Mouse (Mus musculus): ENCODE results near the gene Il4. TPM values are rescaled to one million over a fixed set of nuclear protein-coding genes. Genes with fewer than 3 reads are reported as not detected.
A peak's percentile ranks its signal among the peaks of the same experiment; 100 is the strongest.

The Il4 gene
- total RNA-seq (2021), result not detected
- long read RNA-seq, experiment 1, result 0 reads
- long read RNA-seq, experiment 2, result 0 reads

DNA sequence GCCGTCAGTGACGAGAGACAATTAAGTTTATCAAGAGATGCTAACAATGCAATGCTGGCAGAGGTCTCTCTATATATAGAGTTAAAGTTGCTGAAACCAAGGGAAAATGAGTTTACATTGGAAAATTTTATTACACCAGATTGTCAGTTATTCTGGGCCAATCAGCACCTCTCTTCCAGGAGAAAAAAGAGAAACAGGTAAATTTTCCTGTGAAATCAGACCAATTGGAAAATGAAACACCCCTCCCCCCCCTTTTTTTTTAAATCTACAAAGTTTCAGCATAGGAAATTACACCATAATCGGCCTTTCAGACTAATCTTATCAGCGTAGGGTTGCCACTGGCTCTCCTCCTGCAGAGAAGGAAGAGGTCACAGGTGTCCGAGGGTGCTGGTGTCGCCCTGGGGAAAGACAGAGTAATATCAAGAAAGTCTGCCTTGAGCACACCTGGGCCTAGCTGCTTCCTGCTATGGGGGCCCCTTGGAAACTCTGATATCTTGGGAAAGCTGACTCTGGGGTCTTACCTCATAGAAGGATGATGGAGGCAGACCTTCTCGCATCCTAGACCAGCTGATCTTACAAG is at the start of gene Il4:
Gene Il4, minus strand, starts transcription at position 51 of the 580 bp plus-strand sequence.
- intact Hi-C loops (cut with DNase I), result no loop called here
- DNase-seq (ENCODE audit: low spot score in 2 of 2), result no peak

- intact Hi-C loops (cut with DNase I), result no loop called here
- DNase-seq (ENCODE audit: low spot score in 2 of 2), result peak in 1 of 2 experiments; percentile 11
These were observed 45.6 kb upstream of the Il4 start for GRCm38 (mm10) chr11:53664091-53664490.

- peak; percentile 31 to 54 for DNase-seq (ENCODE audit: low spot score in 2 of 2)
- intact Hi-C loops (cut with DNase I), result no loop called here
These were observed 44.6 kb upstream of the Il4 start for GRCm38 (mm10) chr11:53662794-53663674.

GRCm38 (mm10) chr11:53657828-53658227 is 39.4 kb upstream of the Il4 start:
- DNase-seq (ENCODE audit: low spot score in 2 of 2), result peak in 1 of 2 experiments; percentile 20
- intact Hi-C loops (cut with DNase I), result no loop called here

- no peak for DNase-seq (ENCODE audit: low spot score in 2 of 2)
- intact Hi-C loops (cut with DNase I), result no loop called here
These were observed 38.9 kb upstream of the Il4 start for GRCm38 (mm10) chr11:53657381-53657780.

- intact Hi-C loops (cut with DNase I), result no loop called here
- no peak for DNase-seq (ENCODE audit: low spot score in 2 of 2)
These were observed 38.2 kb upstream of the Il4 start for GRCm38 (mm10) chr11:53656558-53657202.

- intact Hi-C loops (cut with DNase I), result no loop called here
- peak in 1 of 2 experiments; percentile 47 for DNase-seq (ENCODE audit: low spot score in 2 of 2)
These were observed 36.6 kb upstream of the Il4 start for GRCm38 (mm10) chr11:53655043-53655442.

DNA sequence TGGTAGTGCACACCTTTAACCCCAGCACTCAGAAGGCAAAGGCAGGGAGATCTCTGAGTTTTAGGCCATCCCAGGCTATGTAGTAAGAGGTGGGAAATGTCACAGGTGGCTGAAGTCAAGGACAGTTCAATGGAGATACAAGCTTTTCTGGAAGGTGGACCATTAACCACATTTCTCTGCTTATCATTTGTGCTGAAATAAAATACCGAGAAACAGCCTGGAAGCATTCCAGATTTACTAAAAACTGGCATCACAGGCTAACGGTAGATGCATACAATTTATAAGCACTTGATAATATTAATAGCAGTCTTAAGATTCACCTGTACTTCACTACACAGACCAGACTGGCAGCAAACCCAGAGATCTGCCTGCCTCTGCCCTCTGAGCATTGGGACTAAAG is 34.0 kb upstream of the Il4 start:
- no peak for DNase-seq (ENCODE audit: low spot score in 2 of 2)
- intact Hi-C loops (cut with DNase I), result no loop called here

DNA sequence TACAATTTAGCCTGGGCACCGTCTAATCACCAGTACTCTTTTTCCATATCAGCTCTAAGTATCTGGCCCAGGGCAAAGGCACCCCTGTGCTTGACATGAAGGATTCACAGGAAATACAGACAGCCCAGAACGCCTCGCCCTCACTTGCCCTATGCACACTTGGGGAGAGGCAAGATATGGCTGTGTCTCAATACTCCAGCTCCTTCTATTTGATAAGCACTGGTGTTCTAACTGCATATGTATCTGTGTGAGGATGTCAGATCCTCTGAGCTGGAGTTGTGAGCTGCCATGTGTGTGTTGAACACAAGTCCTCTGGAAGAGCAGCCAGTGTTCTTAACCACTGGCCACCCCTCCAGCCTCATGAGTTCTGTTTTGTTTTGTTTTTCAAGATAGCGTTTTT is 33.0 kb upstream of the Il4 start:
- DNase-seq (ENCODE audit: low spot score in 2 of 2), result no peak
- intact Hi-C loops (cut with DNase I), result no loop called here

DNA sequence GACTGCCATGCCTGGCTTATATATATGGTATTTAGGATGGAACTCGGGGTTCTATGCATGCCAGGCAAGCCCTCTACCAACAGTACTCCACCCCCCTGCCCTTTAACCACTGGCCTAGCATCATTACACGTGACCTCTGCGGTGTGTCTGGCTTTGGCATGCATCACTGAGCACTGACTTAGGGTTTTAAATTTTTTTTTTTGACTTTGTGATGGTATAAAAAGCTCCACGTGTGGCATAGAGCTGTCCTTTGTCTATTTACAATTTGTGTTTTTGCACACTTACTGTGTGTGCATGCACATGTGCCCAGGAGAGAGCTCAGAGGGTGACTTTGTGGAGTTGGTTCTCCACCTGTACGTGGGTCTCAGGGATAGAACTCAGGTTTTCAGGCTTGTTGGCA is 25.5 kb upstream of the Il4 start:
- intact Hi-C loops (cut with DNase I), result no loop called here
- DNase-seq (ENCODE audit: low spot score in 2 of 2), result no peak

GRCm38 (mm10) chr11:53642744-53643279 is 24.3 kb upstream of the Il4 start:
- intact Hi-C loops (cut with DNase I), result no loop called here
- DNase-seq (ENCODE audit: low spot score in 2 of 2), result no peak

DNA sequence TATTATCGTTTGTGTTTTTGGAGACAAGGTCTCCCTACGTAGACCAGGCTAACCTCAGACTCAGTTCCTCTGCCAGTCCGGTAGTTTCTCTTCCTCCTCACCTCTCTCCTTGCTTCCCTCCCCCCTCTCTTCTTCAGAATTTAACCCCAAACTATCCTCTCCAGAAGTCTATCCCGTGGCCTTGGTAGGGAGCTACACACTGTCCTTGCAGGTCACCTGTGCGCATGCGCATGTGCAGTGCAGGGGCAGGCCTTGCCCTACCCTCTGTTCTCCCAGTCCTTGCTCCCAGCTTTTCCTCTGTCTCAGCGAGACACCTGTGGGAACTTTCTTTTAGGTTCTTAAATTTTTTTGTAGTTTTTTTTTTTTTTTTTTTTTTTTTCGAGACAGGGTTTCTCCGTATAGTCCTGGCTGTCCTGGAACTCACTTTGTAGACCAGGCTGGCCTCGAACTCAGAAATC is 19.4 kb upstream of the Il4 start:
- intact Hi-C loops (cut with DNase I), result no loop called here
- DNase-seq (ENCODE audit: low spot score in 2 of 2), result no peak

- intact Hi-C loops (cut with DNase I), result no loop called here
- no peak for DNase-seq (ENCODE audit: low spot score in 2 of 2)
These were observed 18.8 kb upstream of the Il4 start for GRCm38 (mm10) chr11:53637046-53637802.

GRCm38 (mm10) chr11:53636183-53636646 is 17.7 kb upstream of the Il4 start:
- intact Hi-C loops (cut with DNase I), result no loop called here
- DNase-seq (ENCODE audit: low spot score in 2 of 2), result peak in 1 of 2 experiments; percentile 23

DNA sequence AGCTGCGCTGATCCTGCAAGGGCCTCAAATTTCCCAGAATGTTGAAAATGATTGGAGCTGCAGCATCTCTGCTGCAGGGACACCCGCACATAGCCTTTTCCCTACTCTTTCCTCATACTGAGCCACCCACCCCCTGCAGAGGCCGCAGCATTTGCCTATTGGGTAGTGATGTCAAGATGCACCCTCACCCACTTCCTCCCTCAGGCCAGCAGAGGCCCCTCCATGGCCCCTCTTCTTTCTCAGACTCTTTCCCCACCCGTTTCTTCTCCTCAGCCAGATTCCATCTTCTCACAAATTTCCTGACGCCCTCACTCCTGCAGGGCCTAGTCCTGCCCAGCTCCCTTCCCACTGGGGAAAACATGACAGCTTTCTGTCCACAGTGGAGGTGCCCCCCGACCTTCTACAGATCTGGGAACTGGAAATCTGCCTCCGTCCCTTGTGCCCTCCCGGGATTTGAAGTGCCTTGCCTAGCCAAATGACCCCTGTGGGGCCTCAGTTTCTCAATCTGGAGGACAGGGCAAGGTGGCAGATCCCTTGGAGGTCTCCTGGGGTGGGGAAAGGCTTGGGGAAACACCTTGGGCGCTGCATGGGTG is 17.2 kb upstream of the Il4 start:
- DNase-seq (ENCODE audit: low spot score in 2 of 2), result no peak
- intact Hi-C loops (cut with DNase I), result no loop called here

GRCm38 (mm10) chr11:53634556-53634955 is 16.1 kb upstream of the Il4 start, which contains the start of gene Il13:
Gene Il13 (minus strand): TSS chr11:53634702.
- no peak for DNase-seq (ENCODE audit: low spot score in 2 of 2)
- intact Hi-C loops (cut with DNase I), result no loop called here

DNA sequence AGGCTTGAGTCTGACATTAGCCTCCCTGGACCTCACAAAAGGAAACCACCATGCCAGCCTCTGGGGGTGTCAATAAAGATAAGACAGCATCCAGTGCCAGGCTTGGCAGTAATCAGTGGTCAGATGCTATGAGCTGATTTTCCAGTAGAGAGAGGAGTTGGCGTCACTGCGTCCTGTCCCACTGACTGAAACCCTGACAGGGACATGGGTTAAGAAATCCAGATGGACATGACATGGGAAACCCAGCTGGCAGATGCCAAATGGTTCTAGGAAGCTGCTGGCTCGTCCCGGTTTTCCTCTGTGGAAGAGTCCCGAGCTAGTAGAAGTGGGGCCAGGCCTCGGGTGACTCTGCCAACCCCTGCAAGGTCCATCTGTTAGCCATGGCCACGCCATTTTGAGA is 15.2 kb upstream of the Il4 start:
- intact Hi-C loops (cut with DNase I), result no loop called here
- no peak for DNase-seq (ENCODE audit: low spot score in 2 of 2)

GRCm38 (mm10) chr11:53632122-53632733 is 13.8 kb upstream of the Il4 start:
- intact Hi-C loops (cut with DNase I), result no loop called here
- no peak for DNase-seq (ENCODE audit: low spot score in 2 of 2)
